Mouse (Mus musculus) testis, postnatal 10 days (tissue): ENCODE measurements around the gene E030018B13Rik.

Experiments
- DNase-seq: peaks from one replicate; pipeline ENCODE4 v3.0.0; 2021; ENCODE audit warnings: low spot score

E030018B13Rik gene

DNA sequence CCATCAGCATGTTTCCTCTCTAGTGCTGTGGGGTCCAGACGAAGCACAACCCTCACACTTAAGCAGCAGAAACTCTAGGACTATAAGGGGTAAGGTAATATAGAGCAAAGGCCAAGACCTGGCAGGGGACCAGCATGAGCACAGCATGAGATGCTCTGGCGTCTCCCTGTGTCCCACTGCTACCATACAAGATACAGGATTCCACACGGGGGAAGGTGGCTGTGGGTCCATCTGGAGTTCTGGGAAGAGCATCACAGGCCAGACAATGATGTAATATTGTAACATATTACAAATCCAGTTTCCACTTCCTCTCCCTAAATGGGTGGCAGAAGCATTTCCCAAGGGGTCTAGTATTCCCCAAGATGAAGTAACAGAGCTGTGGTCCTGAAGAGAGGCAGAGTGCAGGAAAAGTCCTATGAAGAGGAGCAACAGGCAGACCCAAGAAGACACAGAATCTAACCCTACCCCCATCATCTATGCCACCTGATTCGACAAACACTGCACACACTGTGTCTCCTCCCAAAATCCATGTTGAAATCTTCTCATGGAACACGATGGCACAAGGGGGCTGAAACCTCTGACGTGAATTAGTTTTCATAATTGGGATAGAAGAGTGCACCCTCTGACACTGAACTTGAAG, at the start of gene E030018B13Rik:
Gene E030018B13Rik, plus strand, starts transcription at position 590 of the 640 bp plus-strand sequence.
- no peak for DNase-seq

DNA sequence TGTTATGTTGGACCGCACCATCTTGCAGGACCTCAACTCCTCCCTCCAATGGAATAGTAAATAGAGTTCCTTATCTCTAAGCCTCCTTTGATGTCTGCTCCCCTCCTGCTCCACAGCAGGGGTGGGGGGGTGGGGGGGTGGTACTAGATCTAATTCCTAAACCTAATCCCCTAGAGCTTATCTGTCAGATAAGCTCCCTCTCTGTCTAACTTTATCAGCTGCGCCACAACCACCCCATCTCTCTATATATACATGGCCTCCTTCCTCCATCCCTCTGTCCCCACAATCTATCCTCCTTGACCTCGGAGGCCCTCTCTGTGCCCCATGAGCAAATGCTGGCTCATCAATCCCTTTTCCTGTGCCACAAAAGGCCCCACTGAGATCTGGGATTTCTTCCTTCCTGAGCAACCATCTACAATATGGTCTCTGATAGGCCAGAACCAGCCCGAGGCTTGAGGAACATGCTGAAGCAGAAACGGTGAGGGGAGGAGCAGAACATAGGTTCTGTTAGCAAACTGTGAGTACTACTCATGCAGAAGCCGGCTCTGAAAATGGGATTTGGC, 48.2 kb upstream of the E030018B13Rik start:
- no peak for DNase-seq

DNA sequence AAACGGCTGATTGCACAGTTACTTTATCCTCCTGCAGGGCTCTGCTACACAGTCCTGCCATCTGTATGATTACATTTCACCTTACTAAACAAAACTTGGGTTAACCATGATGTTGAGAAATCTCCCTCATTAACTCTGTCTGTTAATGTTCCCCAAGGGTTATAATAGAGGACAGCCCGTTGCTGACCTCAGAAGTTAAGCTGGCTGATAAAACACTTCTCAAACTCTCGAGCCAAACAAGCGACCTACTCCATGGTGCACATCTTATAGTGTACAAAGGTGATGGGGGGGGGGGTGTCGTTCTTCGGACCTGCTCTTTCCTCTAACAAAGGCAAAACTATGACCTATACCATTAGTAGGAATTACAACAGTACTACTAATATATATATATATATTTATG, 45.0 kb upstream of the E030018B13Rik start:
- no peak for DNase-seq

DNA sequence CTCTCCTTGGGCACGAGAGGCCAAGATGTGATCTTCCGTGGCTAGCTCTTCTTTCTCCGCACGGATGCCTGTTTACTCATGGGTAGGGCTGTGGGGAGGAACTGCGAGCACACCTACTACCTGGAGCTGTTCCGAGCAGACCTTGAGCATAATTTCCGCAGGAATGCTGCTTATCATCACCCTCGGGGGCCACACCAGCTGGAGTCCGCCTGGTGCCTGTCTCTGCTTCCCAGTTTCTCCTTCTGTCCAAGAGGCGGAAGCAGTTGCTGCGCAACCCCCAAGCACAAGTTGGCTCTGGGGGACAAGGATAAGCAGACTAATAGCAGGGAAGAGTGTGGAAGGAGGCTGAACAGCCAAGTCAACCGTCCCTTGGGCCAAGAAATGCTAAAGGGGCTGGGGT, 42.8 kb upstream of the E030018B13Rik start:
- no peak for DNase-seq

DNA sequence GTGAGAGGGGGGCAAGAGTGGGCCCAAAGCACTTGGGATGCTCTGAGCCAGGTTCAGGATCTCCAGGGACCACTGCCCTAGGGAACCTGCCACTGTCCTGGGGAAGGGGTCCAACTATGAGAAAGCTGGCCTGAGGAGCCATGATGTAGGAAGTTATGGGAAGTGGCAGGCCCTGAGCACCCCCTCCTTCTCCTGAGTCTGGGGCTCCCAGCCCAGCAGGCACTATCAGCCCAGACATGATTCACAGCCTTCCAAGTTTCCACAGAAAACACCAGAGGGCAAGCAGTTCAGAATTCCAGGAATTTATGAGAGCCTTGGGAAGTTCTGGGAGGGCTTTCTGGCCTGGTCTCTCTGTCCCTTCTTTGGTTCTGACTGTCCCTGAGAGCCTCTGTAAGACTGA, 41.0 kb upstream of the E030018B13Rik start:
- DNase-seq = no peak

DNA sequence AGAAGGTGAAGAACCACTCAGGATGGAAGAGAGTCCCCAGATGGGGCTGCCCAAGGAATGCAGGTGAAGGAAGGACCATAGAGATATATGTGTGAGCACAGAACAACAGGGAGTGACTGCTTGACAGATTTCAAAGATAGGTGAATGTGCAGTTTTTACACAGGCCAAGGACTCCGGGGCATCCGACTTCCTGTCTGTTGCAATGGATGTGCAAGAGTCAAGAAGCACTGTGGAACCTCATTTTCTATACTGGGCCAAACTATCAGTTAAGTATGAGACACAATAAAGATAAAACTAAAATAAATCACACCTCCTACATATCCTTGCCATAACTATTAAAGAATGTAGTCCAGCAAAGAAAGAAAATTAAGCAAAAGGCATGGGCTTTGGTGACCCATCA, 40.0 kb upstream of the E030018B13Rik start:
- DNase-seq = no peak

DNA sequence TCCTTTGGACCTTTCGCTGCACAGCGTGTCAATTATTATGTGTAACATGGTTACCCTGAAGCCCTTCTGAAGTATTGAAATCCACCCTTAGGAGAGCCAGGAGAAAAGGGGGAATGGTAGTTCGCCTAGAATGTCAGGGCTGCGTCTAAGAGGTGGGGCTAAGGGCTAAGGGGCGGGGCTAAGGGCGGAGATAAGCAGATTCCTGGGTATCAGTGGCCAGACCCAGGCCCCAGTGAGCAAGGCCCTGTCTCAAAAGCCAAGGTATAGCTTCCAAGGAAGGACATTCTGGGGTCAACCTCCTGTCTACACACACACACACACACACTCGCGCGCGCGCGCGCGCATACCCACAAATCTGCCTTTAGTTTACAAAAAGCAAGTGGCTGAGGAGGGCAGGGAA, 39.0 kb upstream of the E030018B13Rik start:
- DNase-seq = no peak

DNA sequence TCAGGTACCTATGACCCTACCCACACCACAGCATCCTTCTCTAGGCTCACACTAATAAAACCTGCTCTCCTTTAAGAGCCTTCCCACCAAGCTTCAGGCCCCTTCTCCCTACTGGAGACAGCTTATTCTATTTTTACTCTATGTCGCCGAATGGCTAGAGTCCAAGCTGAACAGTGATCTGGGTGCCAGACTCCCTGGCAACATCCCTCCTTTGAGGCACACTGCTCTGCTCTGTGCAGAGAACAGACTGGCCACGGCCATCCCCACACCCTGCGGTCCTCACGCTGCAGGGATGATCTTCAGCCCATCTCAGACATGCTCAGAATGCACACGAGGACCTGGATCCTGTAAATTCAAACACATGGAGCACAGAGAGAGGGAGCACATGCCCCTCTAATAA, 37.1 kb upstream of the E030018B13Rik start:
- no peak for DNase-seq

DNA sequence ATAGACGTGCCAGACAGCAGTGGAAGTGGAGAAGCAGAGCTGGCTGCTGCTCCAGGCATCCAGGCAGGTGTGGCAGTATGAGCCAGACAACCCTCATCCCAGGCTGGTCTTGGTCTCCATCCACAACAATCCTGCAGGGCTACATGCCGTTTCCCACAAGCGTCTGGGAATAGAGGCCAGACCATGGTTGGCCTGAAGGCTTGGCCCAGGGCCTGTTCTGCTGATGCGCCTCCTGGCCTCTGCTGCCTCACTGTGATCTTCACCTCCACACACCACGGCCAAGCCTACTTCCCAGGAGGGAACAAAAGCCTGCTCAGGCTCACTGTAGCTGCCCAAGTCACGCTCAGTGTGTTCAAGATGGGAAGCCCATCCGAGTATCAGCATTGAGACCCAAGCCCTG, 33.9 kb upstream of the E030018B13Rik start:
- DNase-seq = no peak

DNA sequence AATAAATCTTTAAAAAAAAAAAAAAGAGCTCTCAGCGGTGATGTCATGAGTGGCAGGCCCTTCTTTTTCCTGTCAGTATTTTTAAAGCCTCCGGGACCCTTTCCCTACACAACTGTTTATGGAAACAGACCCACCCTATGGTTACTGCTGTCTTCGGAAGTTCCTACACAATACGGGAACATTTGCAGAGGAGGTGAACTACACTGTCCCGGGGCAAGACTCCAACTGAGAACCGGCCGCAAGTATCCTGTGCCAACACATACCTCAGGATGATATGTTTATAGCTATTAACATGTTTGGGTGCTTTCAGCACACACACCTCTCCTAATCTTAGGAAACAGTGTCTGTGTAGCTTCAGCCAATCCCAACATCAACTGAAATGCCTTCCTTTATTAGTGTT, 31.6 kb upstream of the E030018B13Rik start:
- DNase-seq = no peak

DNA sequence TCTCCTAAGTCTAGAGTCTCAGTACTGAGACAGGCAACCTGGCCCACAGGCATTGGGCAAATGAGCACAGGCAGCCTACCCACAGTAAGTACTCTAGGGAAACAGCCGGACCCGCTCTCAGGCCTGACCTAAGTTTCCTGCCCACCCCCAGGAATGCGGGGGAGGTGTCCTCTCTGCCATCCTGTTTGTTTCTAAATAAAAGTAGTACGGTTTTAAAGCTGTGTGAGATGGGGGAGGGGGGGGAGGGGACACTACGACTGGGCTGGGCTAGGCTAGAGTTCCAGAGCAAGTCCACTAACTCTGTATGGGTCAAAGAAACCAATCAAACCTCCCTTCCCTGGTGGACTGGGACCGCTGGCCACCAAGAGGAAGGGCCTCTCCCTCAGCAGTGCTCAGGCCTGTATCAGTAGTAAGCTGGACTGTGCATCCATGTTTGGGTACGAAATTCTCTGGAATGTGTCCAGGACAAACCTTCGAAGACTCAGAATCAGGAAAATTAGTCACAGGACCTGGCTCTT, 29.6 kb upstream of the E030018B13Rik start:
- no peak for DNase-seq

DNA sequence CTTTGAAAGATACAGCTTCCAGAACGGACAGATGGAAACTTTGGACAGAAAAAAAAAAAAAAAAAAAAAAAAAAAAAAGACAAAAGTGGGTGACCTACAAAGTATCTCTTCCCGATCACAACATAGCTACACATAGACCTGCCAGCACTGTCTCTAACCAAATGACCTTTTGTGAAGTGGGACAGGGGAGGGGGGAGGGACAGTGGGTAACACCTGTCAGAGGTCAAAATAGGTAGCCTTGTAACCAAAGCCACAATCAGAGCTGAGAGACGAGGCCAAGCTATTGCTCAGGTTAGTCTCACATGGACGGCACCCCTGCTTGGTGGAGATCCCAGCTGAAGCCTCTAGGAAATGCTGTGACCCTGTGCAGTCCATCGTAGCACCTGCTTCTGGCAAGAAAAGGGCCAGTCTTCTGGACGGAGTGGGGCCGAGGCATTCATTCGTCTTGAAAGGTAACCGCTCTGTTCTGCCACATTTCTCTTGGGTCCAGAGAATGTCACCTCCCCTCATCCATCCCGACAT, 29.0 kb upstream of the E030018B13Rik start:
- DNase-seq = no peak

DNA sequence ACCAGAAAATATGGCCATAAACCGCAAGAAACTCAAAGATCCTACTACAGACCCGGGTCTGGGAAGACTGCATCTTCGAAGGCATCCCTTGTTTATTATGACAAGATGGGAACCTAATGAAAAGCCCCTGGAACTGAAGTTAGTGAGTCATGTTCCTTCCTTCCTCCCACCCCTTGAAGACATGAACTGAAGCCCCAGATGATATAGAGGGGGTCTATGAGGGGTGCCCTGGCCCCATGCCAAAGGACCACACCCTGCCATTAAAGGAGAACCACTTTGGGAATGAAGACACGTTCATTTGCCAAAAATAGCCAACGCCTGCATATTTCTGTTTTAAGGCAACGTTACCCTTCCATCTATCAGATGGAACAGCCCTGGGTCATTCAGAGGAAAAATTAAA, 28.0 kb upstream of the E030018B13Rik start:
- DNase-seq = no peak

DNA sequence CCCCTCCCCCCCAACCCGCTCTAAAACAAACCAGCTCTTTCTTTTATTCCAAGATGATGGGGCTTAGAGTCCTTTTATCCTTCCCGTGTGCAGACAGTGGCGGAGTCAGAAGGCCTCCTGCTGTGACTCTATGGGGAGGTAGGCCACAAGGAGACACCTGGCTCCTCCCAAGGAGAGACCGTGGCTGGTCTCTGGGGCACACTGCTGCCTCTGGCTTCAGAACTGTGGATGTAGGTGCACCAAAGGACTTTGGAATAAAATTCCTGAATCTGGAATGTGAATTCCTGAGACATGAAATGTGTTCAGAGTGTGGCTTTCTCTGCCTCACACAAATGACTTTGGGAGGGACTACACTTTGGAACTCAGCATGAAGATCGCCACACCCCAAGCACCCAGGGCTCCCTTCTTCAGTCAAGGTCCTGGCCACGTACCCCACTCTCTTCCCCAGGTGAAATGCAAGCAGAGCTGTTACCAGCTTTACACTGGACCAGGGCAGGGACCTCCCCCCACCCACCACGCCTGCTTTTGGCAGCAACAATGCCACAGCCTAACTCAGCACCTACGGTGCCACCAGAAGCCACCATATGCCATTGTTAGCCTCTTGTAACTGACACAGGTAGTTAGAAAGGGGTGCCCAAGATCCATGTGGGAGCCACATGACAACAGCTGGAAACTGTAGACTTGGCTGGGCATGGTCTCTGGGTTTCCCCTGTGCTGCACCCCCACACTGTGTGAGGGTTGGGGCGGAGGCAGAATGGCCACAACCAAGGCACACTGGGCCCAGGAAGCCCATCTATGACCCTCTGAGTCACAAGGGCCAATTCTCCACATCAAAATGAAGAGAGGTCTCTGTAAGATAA, 27.3 kb upstream of the E030018B13Rik start:
- no peak for DNase-seq

DNA sequence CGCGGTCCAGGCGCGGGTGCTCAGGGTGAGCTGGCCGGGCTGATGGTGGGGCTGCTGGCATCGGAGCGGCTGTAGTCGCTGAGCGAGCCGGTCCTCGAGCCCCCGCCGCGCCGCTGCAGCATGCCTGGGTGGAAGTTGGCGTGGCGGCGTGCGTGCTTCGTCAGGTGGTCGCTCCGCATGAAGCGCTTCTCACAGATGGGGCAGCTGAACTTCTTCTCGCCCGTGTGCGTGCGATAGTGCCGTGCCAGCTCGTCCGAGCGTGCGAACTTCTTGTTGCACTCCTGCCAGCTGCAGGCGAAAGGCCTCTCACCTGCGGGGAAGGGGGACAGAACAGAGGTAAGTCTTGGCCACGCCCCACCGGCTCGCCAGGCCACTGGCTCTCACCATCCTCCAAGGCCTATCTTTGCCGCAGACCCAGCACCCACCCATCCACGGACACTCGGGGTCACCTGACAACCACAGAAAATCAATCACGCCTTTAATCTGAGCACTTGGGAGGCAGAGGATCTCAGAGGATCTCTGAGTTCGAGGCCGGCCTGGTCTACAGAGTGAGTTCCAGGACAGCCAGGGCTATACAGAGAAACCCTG, 25.1 kb upstream of the E030018B13Rik start:
- DNase-seq = no peak

DNA sequence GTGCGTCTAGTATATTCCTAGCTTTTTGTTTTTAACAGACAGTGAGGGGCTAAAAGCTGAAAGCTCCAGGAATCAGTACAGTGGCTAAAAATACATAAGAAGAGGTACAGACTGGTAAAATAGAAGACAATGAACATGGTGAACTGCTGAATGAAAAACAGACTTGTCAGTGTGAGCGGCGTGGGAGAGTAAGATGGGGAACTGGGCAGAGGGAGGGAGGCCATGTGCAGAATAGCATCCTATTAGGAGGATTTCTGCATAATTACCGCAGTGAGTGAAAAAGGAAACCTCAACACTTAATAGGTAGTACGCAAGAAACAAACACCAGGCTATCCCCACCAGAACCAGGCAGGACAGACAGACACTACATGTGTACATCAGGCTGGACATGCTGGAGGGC, 23.5 kb upstream of the E030018B13Rik start:
- no peak for DNase-seq

DNA sequence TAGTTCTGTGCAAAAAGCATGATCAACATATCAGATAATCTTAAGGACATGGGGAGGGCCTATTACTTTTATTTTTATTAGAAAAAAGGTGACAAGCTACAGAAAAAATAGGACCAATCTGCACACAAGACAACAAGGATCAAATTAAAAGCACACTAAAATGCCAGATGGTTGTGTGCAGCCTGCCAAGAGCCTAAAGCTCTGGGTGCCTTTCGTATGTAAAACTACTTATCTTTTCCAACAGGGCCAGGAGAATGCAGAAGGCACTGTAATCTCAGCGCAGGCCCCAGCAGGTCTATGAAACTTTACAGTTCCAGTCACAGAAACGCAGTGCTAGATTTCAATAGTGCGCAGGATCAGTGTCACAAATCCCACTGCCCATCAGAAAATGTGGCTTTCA, 22.9 kb upstream of the E030018B13Rik start:
- no peak for DNase-seq

DNA sequence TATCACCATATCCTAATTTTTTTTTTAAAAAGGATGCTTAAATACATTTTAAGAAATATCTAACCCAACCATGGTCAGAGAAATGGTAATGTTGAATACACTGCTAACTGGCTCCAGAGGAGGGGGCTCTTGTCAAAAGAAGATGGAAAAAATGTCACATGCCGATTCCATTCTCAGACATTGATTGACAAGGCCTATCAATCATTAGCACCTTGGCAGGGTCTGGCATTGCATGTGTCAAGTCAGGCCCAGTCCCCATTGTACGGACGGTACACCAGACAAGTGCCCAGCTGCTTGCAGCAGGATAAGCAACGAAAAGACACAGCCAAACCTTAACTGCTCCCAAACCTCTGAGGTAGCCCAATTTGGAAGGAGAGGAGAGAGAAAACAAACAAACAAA, 22.0 kb upstream of the E030018B13Rik start:
- no peak for DNase-seq

DNA sequence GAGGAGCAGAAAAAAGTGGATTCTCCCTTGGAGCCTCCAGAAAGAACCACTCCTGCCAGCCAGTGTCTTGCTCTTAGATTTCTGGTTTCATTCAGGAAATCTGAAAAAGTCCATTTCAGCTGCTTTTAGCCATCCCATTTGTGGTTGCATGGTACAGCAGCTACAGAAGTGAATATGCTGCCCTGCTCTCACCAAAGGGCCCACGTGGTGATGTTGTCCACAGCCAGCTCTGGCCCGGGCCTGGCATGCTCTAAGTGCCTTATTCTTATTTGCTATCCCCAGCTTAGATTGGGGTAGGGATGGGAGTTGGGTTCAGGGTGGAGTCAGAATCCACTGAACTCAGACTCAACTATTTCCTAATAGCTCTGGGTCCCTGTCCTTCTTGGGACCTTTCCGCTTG, 21.4 kb upstream of the E030018B13Rik start:
- DNase-seq = no peak

DNA sequence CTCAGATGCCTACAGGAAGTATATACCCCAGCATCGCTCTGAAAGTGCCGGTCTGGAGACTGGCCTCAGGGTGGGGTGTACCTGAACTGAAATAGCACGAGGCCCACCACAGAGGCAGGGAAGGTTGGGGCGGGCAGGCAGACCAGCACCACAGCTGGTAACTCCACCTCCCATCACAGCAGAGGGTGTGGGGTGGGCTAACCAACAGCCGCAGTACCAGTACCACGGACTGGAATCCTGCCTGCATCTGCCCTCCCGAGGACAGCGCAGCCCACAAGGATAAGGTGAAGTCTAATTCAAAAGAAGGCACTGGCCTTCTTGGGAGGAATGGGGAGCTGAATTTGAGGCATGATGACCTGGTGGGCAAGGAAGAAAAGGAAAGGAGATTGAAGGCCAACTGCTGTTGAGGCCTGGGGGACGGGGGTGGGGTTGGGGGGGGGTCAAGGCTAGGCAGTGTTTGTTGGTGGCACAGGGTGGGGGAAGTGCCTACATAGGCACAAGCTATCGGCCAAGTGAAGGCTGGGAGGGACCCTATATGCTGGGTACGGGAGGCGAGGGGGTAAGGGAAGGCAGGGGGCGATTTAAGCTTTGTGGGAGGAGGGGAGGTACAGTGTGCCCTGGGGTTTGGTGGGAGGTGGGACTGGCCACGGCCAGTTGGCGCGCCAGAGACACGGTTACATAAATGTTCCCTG, 20.2 kb upstream of the E030018B13Rik start:
- peak; percentile 55 for DNase-seq

DNA sequence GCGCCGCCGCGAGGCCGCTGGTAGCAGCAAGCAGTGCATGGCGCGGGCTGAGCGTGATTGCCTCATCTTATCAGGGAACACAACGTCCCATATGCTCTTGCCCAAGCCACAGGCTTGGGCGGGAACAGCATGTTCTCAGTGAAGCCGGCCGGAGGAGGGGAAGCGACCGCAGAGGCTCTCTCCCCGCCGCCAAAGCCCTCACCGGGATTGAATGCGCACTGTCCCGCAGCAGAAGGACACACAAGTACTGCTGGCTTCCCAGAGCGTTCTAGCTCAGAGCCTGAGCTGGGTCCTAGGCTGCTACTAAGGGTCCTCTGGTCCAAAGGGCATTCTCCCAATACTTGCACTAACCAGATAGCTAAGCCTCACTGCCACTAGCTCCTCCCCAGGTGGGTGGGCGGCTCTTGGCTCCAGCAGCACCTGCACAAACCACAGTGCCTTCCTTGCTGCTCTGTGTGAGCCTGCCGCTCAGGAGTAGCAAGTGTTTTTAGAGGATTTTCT, 19.6 kb upstream of the E030018B13Rik start:
- peak; percentile 92 for DNase-seq

DNA sequence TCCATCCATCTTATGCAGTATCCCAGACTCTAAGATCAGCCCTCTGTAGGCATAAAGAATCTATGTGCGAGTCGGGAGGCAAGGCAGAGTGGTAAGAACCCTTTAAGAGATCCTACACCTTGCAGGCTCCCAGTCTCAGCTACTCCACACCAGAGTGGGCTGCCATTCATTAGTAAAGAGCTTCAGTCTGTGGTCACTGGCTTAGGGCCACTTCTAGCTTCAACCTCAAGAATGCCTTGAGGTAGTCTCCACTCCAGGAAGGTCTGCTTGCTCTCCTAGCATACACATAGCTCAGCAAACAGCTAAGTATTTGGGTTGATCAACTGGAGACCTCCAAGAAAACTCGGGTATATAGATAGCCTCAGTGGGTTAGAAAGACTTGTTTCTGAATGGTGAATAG, 19.0 kb upstream of the E030018B13Rik start:
- DNase-seq = no peak
